Mouse (Mus musculus): Measurements from ENCODE around the gene Nlrc3. TPM values are rescaled to one million over a fixed set of nuclear protein-coding genes. Genes with fewer than 3 reads are reported as not detected.
"Not testable (repeated sequence)": the region's sequence is repeated elsewhere in the genome, so short reads cannot be mapped to it uniquely, and the experiment has no call there.

The Nlrc3 gene
- polyA plus RNA-seq (2015; fragmentation: Nextera tagmentation; extraction: Ambion mirVana): 0.46 and 0.50 TPM in 2 replicates

- Histone ChIP-seq H3K4me1 (replicated peaks; ENCODE audit: control insufficient read depth, insufficient read depth, low read length) (no peaks in the 10 kb centered on the region), H3K9ac (ENCODE audit: low read depth, low read length) (no peak within 1 kb of the TSS), H3K27me3 (replicated peaks; ENCODE audit: control insufficient read depth, insufficient read depth, low read length) (no peaks in the 10 kb centered on the region), H3K9me3 (ENCODE audit: control insufficient read depth) (no peaks in the 10 kb centered on the region), H3K36me3 (ENCODE audit: control insufficient read depth, insufficient read depth) (peaks cover 26% of the 10 kb centered on the region), H3K4me2 (replicated peaks; ENCODE audit: low read depth) (no peak within 1 kb of the TSS), H3K4me3 (ENCODE audit: low read depth, low read length) (no peak within 1 kb of the TSS), H3K27ac (ENCODE audit: low read depth, low read length) (no peak within 1 kb of the TSS)
- WGBS: 69% methylated on average over 4 of the region's 4 CpGs
- ATAC-seq: peak; percentile 25; the same call in 1 of the 2 replicates
- TF ChIP-seq CTCF (IDR thresholded peaks at IDR 0.05; ENCODE audit: low read depth): no peak
Observed at GRCm38 (mm10) chr16:3976251-3976671, at the start of gene Nlrc3. Gene Nlrc3 (minus strand): TSS chr16:3976632.

- no peak for ATAC-seq
- TF ChIP-seq CTCF (IDR thresholded peaks at IDR 0.05; ENCODE audit: low read depth): no peak
- Histone ChIP-seq H3K4me2 (replicated peaks; ENCODE audit: low read depth) (no peak overlapping the region), H3K27me3 (replicated peaks; ENCODE audit: control insufficient read depth, insufficient read depth, low read length) (no peaks in the 10 kb centered on the region), H3K4me3 (ENCODE audit: low read depth, low read length) (no peak overlapping the region), H3K27ac (ENCODE audit: low read depth, low read length) (no peak overlapping the region), H3K9ac (ENCODE audit: low read depth, low read length) (no peak overlapping the region), H3K4me1 (replicated peaks; ENCODE audit: control insufficient read depth, insufficient read depth, low read length) (no peaks in the 10 kb centered on the region), H3K9me3 (ENCODE audit: control insufficient read depth) (no peaks in the 10 kb centered on the region), H3K36me3 (ENCODE audit: control insufficient read depth, insufficient read depth) (no peaks in the 10 kb centered on the region)
- WGBS: 76% methylated on average over 4 of the region's 4 CpGs
Observed at GRCm38 (mm10) chr16:4022719-4023118, 46.3 kb upstream of the Nlrc3 start.

- Histone ChIP-seq H3K27me3 (replicated peaks; ENCODE audit: control insufficient read depth, insufficient read depth, low read length) (no peaks in the 10 kb centered on the region), H3K9me3 (ENCODE audit: control insufficient read depth) (no peaks in the 10 kb centered on the region), H3K4me3 (ENCODE audit: low read depth, low read length) (no peak overlapping the region), H3K9ac (ENCODE audit: low read depth, low read length) (no peak overlapping the region), H3K4me1 (replicated peaks; ENCODE audit: control insufficient read depth, insufficient read depth, low read length) (no peaks in the 10 kb centered on the region), H3K27ac (ENCODE audit: low read depth, low read length) (no peak overlapping the region), H3K4me2 (replicated peaks; ENCODE audit: low read depth) (no peak overlapping the region), H3K36me3 (ENCODE audit: control insufficient read depth, insufficient read depth) (no peaks in the 10 kb centered on the region)
- no peak for TF ChIP-seq CTCF (IDR thresholded peaks at IDR 0.05; ENCODE audit: low read depth)
- ATAC-seq: no peak
- 87% methylated on average over 1 of the region's 1 CpGs for WGBS
Observed at GRCm38 (mm10) chr16:4021241-4021640, 44.8 kb upstream of the Nlrc3 start.

- not testable (repeated sequence) for H3K4me1 ChIP-seq (replicated peaks; ENCODE audit: control insufficient read depth, insufficient read depth, low read length); H3K36me3 ChIP-seq (ENCODE audit: control insufficient read depth, insufficient read depth); H3K27ac ChIP-seq (ENCODE audit: low read depth, low read length); H3K9ac ChIP-seq (ENCODE audit: low read depth, low read length); H3K4me2 ChIP-seq (replicated peaks; ENCODE audit: low read depth); ATAC-seq; H3K9me3 ChIP-seq (ENCODE audit: control insufficient read depth); H3K4me3 ChIP-seq (ENCODE audit: low read depth, low read length); H3K27me3 ChIP-seq (replicated peaks; ENCODE audit: control insufficient read depth, insufficient read depth, low read length)
- WGBS: 84% methylated on average over 6 of the region's 6 CpGs
Observed at GRCm38 (mm10) chr16:4017466-4017865, 41.0 kb upstream of the Nlrc3 start.

GRCm38 (mm10) chr16:4016786-4017185 is 40.4 kb upstream of the Nlrc3 start:
- H3K4me1 ChIP-seq (replicated peaks; ENCODE audit: control insufficient read depth, insufficient read depth, low read length); H3K27me3 ChIP-seq (replicated peaks; ENCODE audit: control insufficient read depth, insufficient read depth, low read length); H3K9ac ChIP-seq (ENCODE audit: low read depth, low read length); ATAC-seq; H3K4me2 ChIP-seq (replicated peaks; ENCODE audit: low read depth); H3K36me3 ChIP-seq (ENCODE audit: control insufficient read depth, insufficient read depth); H3K27ac ChIP-seq (ENCODE audit: low read depth, low read length); H3K9me3 ChIP-seq (ENCODE audit: control insufficient read depth); H3K4me3 ChIP-seq (ENCODE audit: low read depth, low read length): not testable (repeated sequence)
- WGBS: 76% methylated on average over 17 of the region's 17 CpGs

GRCm38 (mm10) chr16:4014040-4014668 is 37.7 kb upstream of the Nlrc3 start:
- H3K36me3 ChIP-seq (ENCODE audit: control insufficient read depth, insufficient read depth): no peaks in the 10 kb centered on the region
- 78% methylated on average over 5 of the region's 5 CpGs for WGBS
- H3K27ac ChIP-seq (ENCODE audit: low read depth, low read length): peak overlapping the region; percentile 50
- no peaks in the 10 kb centered on the region for H3K9me3 ChIP-seq (ENCODE audit: control insufficient read depth)
- no peaks in the 10 kb centered on the region for H3K27me3 ChIP-seq (replicated peaks; ENCODE audit: control insufficient read depth, insufficient read depth, low read length)
- no peak overlapping the region for H3K4me2 ChIP-seq (replicated peaks; ENCODE audit: low read depth)
- H3K4me3 ChIP-seq (ENCODE audit: low read depth, low read length): no peak overlapping the region
- H3K4me1 ChIP-seq (replicated peaks; ENCODE audit: control insufficient read depth, insufficient read depth, low read length): no peaks in the 10 kb centered on the region
- no peak for TF ChIP-seq CTCF (IDR thresholded peaks at IDR 0.05; ENCODE audit: low read depth)
- no peak overlapping the region for H3K9ac ChIP-seq (ENCODE audit: low read depth, low read length)
- no peak for ATAC-seq
